Mouse (Mus musculus): ENCODE data around the gene Exph5.

- no peak for TF ChIP-seq CTCF (IDR thresholded peaks at IDR 0.05; ENCODE audit: low read depth)
- no peak for TF ChIP-seq EP300 (IDR thresholded peaks at IDR 0.05; ENCODE audit: low read depth)
Observed at GRCm38 (mm10) chr9:53381113-53381615, 79.7 kb downstream of the Exph5 start.
